Mouse (Mus musculus) midbrain, postnatal 0 days (tissue): ENCODE results near the gene Ttc7b. TPM values are rescaled to one million over a fixed set of nuclear protein-coding genes. Genes with fewer than 3 reads are reported as not detected.

Experiments used
- ATAC-seq: fragments of 200-750 bp; cut with Nextera tagmentation; 2 replicates; pipeline ENCODE4 v1.8.0; 2017; ENCODE audit warnings: moderate number of reproducible peaks, mild to moderate bottlenecking, moderate TSS enrichment, moderate library complexity; ENCODE audit not compliant: low FRiP score
- DNase-seq: peaks from one replicate; pipeline ENCODE4 v3.0.0-alpha.2; 2015; ENCODE audit warnings: low spot score
- H3K27ac ChIP-seq: fragments of 300-500 bp; sonication (generic); 2 replicates; pipeline ENCODE4 v1.5.1; 2014; ENCODE audit warnings: low read depth, mild to moderate bottlenecking, low read length, mixed read lengths
- H3K27me3 ChIP-seq: fragments of 300-500 bp; sonication (generic); 2 replicates; pipeline ENCODE4 v1.6.1; 2014; ENCODE audit warnings: low read length, control low read depth, mixed read lengths; ENCODE audit not compliant: insufficient read depth
- H3K36me3 ChIP-seq: fragments of 300-500 bp; sonication (generic); 2 replicates; pipeline ENCODE4 v1.6.1; 2014; ENCODE audit warnings: low read length, control low read depth, mixed read lengths; ENCODE audit not compliant: insufficient read depth
- H3K4me1 ChIP-seq: fragments of 300-500 bp; sonication (generic); 2 replicates; pipeline ENCODE4 v1.6.1; 2014; ENCODE audit warnings: mild to moderate bottlenecking, control low read depth, antibody characterized with exemption, low read length, mixed read lengths; ENCODE audit not compliant: insufficient read depth
- H3K4me2 ChIP-seq: fragments of 300-500 bp; sonication (generic); 2 replicates; pipeline ENCODE4 v1.6.1; 2014; ENCODE audit warnings: low read depth, mild to moderate bottlenecking, low read length, mixed read lengths; ENCODE audit not compliant: poor library complexity, severe bottlenecking
- H3K4me3 ChIP-seq: fragments of 300-500 bp; sonication (generic); 2 replicates; pipeline ENCODE4 v1.5.1; 2014; ENCODE audit warnings: low read depth, mild to moderate bottlenecking, low read length, moderate library complexity
- H3K9ac ChIP-seq: fragments of 300-500 bp; sonication (generic); replicated peaks from 2 replicates; pipeline ENCODE4 v1.6.1; 2014; ENCODE audit warnings: mild to moderate bottlenecking, low read length, moderate library complexity, mixed read lengths; ENCODE audit not compliant: poor library complexity, severe bottlenecking
- H3K9me3 ChIP-seq: fragments of 300-500 bp; sonication (generic); 2 replicates; pipeline ENCODE4 v1.6.1; 2016; ENCODE audit warnings: low read length, control low read depth
- CTCF ChIP-seq: IDR thresholded peaks from 2 replicates; pipeline ENCODE4 v1.5.1; 2016; ENCODE audit warnings: antibody characterized with exemption, mild to moderate bottlenecking
- WGBS: fragments of 180-500 bp; shearing (Covaris S2); extraction: QIAGEN DNeasy Blood & Tissue Kit; methylation state at CpG from one replicate; pipeline ENCODE4 v1.1.7; 2014; 5-methylcytosine and 5-hydroxymethylcytosine counted together
- polyA plus RNA-seq: library from polyadenylated mRNA; unstranded; fragments of >200 nt; fragmentation: Nextera tagmentation; extraction: Ambion mirVana; gene quantifications from 2 replicates; pipeline ENCODE4 v1.2.1, GENCODE M21; 2015
- total RNA-seq: library from RNA; depleted of rRNA; stranded (reverse); fragments of >200 nt; gene quantifications from 2 replicates; pipeline ENCODE4 v1.2.3, GENCODE M21; 2014

Ttc7b gene
- total and polyA plus RNA-seq, 2 experiments from 2014 or later = 8.7 to 38.9 TPM

DNA sequence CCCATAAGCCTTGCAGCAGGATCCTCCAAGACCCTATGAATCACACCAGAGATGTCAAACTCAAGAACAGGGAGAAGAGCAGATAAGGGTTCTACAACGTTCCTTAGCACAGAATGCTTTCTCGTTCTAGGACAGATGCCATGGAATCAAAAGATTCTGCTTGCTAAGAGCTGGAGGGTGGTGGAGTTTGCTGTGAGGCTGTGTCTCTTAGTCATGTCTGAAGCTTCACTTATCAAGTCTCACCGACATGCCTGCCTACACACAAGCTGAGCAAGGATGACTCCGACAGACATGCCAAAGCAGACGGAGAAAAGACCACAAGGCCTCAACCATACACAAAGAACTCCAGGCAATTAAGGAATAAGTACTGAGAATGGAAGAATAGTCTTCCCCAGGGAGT is 27.4 kb downstream of the Ttc7b start:
- no peak for TF ChIP-seq CTCF
- DNase-seq (no peak), ATAC-seq (no peak)
- Histone ChIP-seq H3K9me3 (no peaks in the 10 kb centered on the region), H3K27ac (no peak overlapping the region), H3K4me2 (no peak overlapping the region), H3K9ac (no peak overlapping the region), H3K27me3 (no peaks in the 10 kb centered on the region), H3K36me3 (peaks cover 36% of the 10 kb centered on the region), H3K4me3 (no peak overlapping the region), H3K4me1 (no peaks in the 10 kb centered on the region)
- 91% methylated on average over 5 of the region's 5 CpGs for WGBS

DNA sequence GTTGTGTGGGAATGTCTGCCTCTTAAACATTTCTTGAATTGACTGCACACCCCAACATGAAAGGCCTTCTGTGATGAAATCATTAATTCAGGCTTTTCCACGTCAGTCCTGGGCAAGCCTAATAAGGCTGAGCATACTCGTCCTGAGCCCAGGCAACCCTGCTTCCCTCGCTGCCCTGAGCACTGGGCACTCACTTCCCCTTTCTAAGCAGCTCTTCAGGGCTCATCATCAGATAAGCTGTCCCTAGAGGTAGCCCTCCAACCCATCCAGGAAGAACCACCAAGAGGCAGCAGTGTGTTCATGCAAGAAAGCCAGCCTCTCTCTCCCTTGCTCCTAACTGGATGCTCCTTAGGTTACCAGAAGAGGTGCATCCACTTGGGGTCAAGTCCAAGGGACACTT is 27.9 kb downstream of the Ttc7b start:
- WGBS = 86% methylated on average over 3 of the region's 3 CpGs
- no peak for TF ChIP-seq CTCF
- peaks cover 31% of the 10 kb centered on the region for H3K36me3 ChIP-seq
- no peak for DNase-seq
- no peak for ATAC-seq
- H3K4me1 ChIP-seq = no peaks in the 10 kb centered on the region
- no peaks in the 10 kb centered on the region for H3K9me3 ChIP-seq
- no peak overlapping the region for H3K4me3 ChIP-seq
- no peak overlapping the region for H3K9ac ChIP-seq
- no peaks in the 10 kb centered on the region for H3K27me3 ChIP-seq
- no peak overlapping the region for H3K4me2 ChIP-seq
- no peak overlapping the region for H3K27ac ChIP-seq

DNA sequence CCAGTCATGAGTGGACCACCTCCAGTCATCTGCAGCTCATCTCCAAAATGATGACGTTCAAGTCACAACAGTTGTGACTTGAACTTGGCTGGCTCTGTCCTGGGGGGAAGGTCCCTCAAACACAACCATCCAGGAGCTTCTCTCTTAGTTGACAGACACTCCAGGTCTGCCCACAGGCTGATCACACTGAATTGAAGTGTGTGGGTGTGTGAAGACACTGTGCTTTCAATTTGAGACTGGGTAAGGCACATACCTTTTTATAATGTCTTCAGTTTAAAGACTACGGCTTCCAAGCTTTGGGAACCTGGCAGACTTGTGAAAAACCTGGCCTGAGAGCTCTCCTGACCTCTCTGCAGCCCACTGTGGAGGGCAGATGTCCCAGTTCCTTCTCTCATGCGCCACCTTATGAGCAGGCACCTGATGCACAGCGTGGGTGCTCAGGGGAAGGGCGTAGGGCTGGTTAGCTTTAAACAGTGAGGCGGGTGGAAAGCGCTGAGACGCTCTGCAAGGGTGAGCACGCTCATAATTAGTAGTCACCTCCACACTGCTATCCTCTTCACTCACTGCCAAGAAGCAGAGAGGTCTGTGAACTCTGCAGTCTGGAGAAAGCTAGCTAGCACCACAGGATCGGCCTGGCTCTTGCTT is 28.5 kb downstream of the Ttc7b start:
- H3K9ac ChIP-seq = no peak overlapping the region
- no peak overlapping the region for H3K4me3 ChIP-seq
- no peaks in the 10 kb centered on the region for H3K9me3 ChIP-seq
- no peak overlapping the region for H3K4me2 ChIP-seq
- DNase-seq (peak; percentile 11), ATAC-seq (no peak)
- H3K27ac ChIP-seq = no peak overlapping the region
- peaks cover 31% of the 10 kb centered on the region for H3K36me3 ChIP-seq
- no peak for TF ChIP-seq CTCF
- WGBS = 89% methylated on average over 10 of the region's 10 CpGs
- no peaks in the 10 kb centered on the region for H3K27me3 ChIP-seq
- no peaks in the 10 kb centered on the region for H3K4me1 ChIP-seq

- 90% methylated on average over 7 of the region's 7 CpGs for WGBS
- TF ChIP-seq CTCF = no peak
- H3K36me3 ChIP-seq = peaks cover 38% of the 10 kb centered on the region
- no peak overlapping the region for H3K4me3 ChIP-seq
- H3K9ac ChIP-seq = no peak overlapping the region
- H3K27me3 ChIP-seq = no peaks in the 10 kb centered on the region
- ATAC-seq = no peak
- no peak overlapping the region for H3K27ac ChIP-seq
- H3K9me3 ChIP-seq = no peaks in the 10 kb centered on the region
- no peak for DNase-seq
- H3K4me1 ChIP-seq = no peaks in the 10 kb centered on the region
- no peak overlapping the region for H3K4me2 ChIP-seq
These were observed 30.8 kb downstream of the Ttc7b start for GRCm38 (mm10) chr12:100489799-100490198.

- no peak overlapping the region for H3K4me2 ChIP-seq
- TF ChIP-seq CTCF = no peak
- no peaks in the 10 kb centered on the region for H3K4me1 ChIP-seq
- 93% methylated on average over 5 of the region's 5 CpGs for whole genome bisulfite sequencing
- H3K9ac ChIP-seq = no peak overlapping the region
- no peak overlapping the region for H3K4me3 ChIP-seq
- peaks cover 31% of the 10 kb centered on the region for H3K36me3 ChIP-seq
- H3K27ac ChIP-seq = no peak overlapping the region
- ATAC-seq (no peak), DNase-seq (no peak)
- H3K27me3 ChIP-seq = no peaks in the 10 kb centered on the region
- H3K9me3 ChIP-seq = no peaks in the 10 kb centered on the region
These were observed 32.3 kb downstream of the Ttc7b start for GRCm38 (mm10) chr12:100488368-100488767.

DNA sequence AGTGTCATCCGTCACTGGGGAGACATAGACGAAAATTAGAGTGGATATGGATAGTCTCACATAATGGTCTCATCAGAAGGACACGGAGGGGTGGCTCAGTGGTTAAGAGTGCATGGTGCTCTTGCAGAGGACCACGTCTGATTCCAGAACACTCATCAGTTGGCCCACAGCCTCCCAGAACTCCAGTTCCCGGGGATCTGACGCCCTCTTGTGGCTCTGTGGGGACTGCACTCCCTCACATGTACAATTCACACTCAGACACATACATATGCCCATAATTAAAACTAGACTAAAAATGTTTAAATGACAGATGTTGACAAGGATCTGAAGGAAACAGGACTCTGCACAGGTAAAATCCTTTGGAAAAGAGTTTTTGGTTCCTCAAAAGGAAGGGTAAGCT is 34.4 kb downstream of the Ttc7b start:
- Histone ChIP-seq H3K4me1 (no peaks in the 10 kb centered on the region), H3K9me3 (no peaks in the 10 kb centered on the region), H3K4me2 (no peak overlapping the region), H3K4me3 (no peak overlapping the region), H3K9ac (no peak overlapping the region), H3K36me3 (peaks cover 28% of the 10 kb centered on the region; the same call in 1 of the 2 replicates), H3K27me3 (no peaks in the 10 kb centered on the region), H3K27ac (no peak overlapping the region)
- no peak for DNase-seq
- no peak for ATAC-seq
- WGBS = 72% methylated on average over 6 of the region's 6 CpGs
- peak; percentile 49 for TF ChIP-seq CTCF
